Mouse (Mus musculus): ENCODE results near the gene Ap3m1. TPM values are rescaled to one million over a fixed set of nuclear protein-coding genes. Genes with fewer than 3 reads are reported as not detected.

Ap3m1 gene
- polyA plus RNA-seq, 1 experiment, result 15.1 TPM

DNA sequence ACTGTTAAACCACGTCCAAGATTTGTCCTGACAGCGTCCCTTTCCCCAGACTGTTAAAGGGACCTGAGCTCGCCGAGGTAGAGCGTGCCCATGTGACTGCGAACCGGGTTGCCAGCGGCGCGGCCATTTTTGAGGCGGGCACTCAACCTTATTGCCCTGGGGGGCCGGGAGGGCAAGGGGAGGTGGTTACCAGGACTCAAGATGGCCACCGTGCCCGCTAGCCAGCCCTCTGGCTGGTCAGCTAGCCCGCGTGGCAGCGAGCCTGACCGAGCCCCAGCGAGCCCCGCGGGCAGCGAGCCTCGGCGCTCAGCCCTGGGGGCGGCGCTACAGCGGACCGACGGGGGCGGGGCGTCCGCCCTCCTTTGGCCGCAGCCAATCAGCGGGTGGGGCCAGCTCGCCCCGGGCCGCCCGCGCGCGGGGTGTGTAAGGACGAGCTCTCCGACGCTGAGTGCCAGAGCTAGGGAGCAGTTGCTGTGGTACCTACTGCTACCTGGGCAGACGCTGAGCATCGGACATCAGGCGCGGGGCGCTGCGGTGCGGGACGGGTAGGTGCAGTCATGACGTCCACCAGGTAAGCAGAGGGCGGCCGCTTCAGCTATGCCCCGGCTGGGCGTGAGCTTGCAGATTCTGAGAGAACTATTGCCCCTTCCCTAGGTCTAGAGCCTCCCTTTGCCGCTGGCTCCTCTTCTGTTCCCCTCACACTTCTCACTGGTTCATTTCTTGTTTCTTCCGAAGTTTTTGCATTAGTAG lies 23.6 kb upstream of the Ap3m1 start:
- no peak for TF ChIP-seq MAX (IDR thresholded peaks at IDR 0.05; ENCODE audit: low read depth)
- TF ChIP-seq POLR2AphosphoS2 (IDR thresholded peaks at IDR 0.05; ENCODE audit: insufficient read length, low read depth), result peak; percentile 88
- TF ChIP-seq POLR2A (IDR thresholded peaks at IDR 0.05; ENCODE audit: insufficient read length, low read depth), result peak; percentile 86
- TF ChIP-seq CEBPB (IDR thresholded peaks at IDR 0.05; ENCODE audit: insufficient read depth, poor library complexity, severe bottlenecking), result no peak
- peak; percentile 79 for TF ChIP-seq USF1 (IDR thresholded peaks at IDR 0.05; ENCODE audit: low read depth)
- no peak for TF ChIP-seq TCF3 (IDR thresholded peaks at IDR 0.05; ENCODE audit: insufficient read length, low read depth)
- no peak for TF ChIP-seq MYOG (IDR thresholded peaks at IDR 0.05; ENCODE audit: control insufficient read depth in 1 of 3, insufficient read depth in 1 of 3, insufficient read length in 2 of 3, low read depth in 2 of 3)
- TF ChIP-seq TCF12 (IDR thresholded peaks at IDR 0.05; ENCODE audit: insufficient read depth, poor library complexity, severe bottlenecking), result no peak
- TF ChIP-seq REST (IDR thresholded peaks at IDR 0.05; ENCODE audit: insufficient read depth, insufficient read length), result no peak
- TF ChIP-seq SRF (IDR thresholded peaks at IDR 0.05; ENCODE audit: control insufficient read depth, insufficient read length, low read depth), result peak; percentile 63
- peak; percentile 17 for TF ChIP-seq E2F4 (IDR thresholded peaks at IDR 0.05; ENCODE audit: insufficient read depth)
- peak in 1 of 3 experiments; percentile 0 for TF ChIP-seq MYOD1 (IDR thresholded peaks at IDR 0.05; ENCODE audit: control insufficient read depth in 1 of 3, insufficient read length in 2 of 3, low read depth in 2 of 3)
- no peaks in the 10 kb centered on the region for H3K27me3 ChIP-seq (ENCODE audit: control insufficient read depth, insufficient read depth, insufficient read length)
- H3K4me2 ChIP-seq (ENCODE audit: low read depth), result peak overlapping the region; percentile 93
- no peaks in the 10 kb centered on the region for H3K36me3 ChIP-seq (ENCODE audit: control insufficient read depth, insufficient read depth)
- H3ac ChIP-seq (ENCODE audit: control insufficient read depth, insufficient read length), result peak overlapping the region; percentile 10
- H3K79me2 ChIP-seq (ENCODE audit: control insufficient read depth, insufficient read depth), result no peaks in the 10 kb centered on the region
- H3K4me3 ChIP-seq, result peak overlapping the region; percentile 47

GRCm38 (mm10) chr14:21074398-21075320 lies 22.4 kb upstream of the Ap3m1 start:
- peak overlapping the region; percentile 93 for H3K4me2 ChIP-seq (ENCODE audit: low read depth)
- H3K79me2 ChIP-seq (ENCODE audit: control insufficient read depth, insufficient read depth), result no peaks in the 10 kb centered on the region
- H3K36me3 ChIP-seq (ENCODE audit: control insufficient read depth, insufficient read depth), result no peaks in the 10 kb centered on the region
- no peak overlapping the region for H3ac ChIP-seq (ENCODE audit: control insufficient read depth, insufficient read length)
- TF ChIP-seq SRF (IDR thresholded peaks at IDR 0.05; ENCODE audit: control insufficient read depth, insufficient read length, low read depth) (no peak), MYOG (IDR thresholded peaks at IDR 0.05; ENCODE audit: control insufficient read depth in 1 of 3, insufficient read depth in 1 of 3, insufficient read length in 2 of 3, low read depth in 2 of 3) (no peak), TCF12 (IDR thresholded peaks at IDR 0.05; ENCODE audit: insufficient read depth, poor library complexity, severe bottlenecking) (no peak)
- H3K4me3 ChIP-seq, result peak overlapping the region; percentile 47
- H3K27me3 ChIP-seq (ENCODE audit: control insufficient read depth, insufficient read depth, insufficient read length), result no peaks in the 10 kb centered on the region

DNA sequence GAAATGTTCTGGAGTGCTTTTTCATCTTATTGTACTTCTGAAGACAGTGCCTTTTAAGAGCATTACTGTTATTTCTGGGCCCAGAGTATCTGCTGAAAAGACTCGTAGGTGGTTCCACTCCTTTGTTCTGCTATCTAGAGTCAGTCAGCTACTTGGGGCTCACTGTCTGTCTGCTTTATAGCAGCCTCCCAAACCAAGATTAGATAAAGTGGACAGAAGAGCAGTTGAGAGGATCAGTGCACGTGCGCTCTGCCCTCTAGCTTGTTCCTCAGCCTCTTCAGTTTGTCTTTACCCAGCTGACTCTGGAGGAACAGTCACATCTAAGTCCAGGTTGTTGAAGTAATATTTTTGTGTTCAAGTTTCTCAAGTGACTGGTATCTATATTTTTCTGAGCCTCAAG lies 21.7 kb upstream of the Ap3m1 start:
- H3K79me2 ChIP-seq (ENCODE audit: control insufficient read depth, insufficient read depth), result no peaks in the 10 kb centered on the region
- H3ac ChIP-seq (ENCODE audit: control insufficient read depth, insufficient read length), result no peak overlapping the region
- H3K36me3 ChIP-seq (ENCODE audit: control insufficient read depth, insufficient read depth), result no peaks in the 10 kb centered on the region
- H3K27me3 ChIP-seq (ENCODE audit: control insufficient read depth, insufficient read depth, insufficient read length), result no peaks in the 10 kb centered on the region
- no peak overlapping the region for H3K4me2 ChIP-seq (ENCODE audit: low read depth)
- H3K4me3 ChIP-seq, result no peak overlapping the region
- TF ChIP-seq MYOD1 (IDR thresholded peaks at IDR 0.05; ENCODE audit: control insufficient read depth in 1 of 3, insufficient read length in 2 of 3, low read depth in 2 of 3), result no peak
- no peak for TF ChIP-seq TCF12 (IDR thresholded peaks at IDR 0.05; ENCODE audit: insufficient read depth, poor library complexity, severe bottlenecking)
- TF ChIP-seq POLR2A (IDR thresholded peaks at IDR 0.05; ENCODE audit: insufficient read length, low read depth), result no peak
- TF ChIP-seq MAX (IDR thresholded peaks at IDR 0.05; ENCODE audit: low read depth), result no peak
- TF ChIP-seq TCF3 (IDR thresholded peaks at IDR 0.05; ENCODE audit: insufficient read length, low read depth), result no peak
- no peak for TF ChIP-seq REST (IDR thresholded peaks at IDR 0.05; ENCODE audit: insufficient read depth, insufficient read length)
- no peak for TF ChIP-seq MYOG (IDR thresholded peaks at IDR 0.05; ENCODE audit: control insufficient read depth in 1 of 3, insufficient read depth in 1 of 3, insufficient read length in 2 of 3, low read depth in 2 of 3)
- no peak for TF ChIP-seq E2F4 (IDR thresholded peaks at IDR 0.05; ENCODE audit: insufficient read depth)

DNA sequence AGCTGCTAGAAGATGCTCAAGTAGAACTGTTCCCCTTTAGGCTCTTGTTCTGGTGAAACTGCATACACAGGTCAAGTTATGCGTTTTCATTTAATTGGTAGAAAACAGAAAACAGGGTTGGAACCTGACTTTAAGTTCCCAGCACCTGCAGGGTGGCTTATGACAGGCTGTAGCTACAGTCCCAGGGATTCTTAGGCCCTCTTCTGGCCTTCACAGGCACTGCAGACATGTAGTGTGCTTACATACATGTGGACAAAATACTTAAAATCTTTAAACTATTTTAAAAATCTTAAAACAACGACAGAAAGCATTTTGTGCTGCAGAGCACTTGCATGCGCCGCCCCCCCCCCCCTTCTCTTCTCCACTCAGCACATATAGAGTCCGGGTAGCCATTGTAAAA lies 17.3 kb upstream of the Ap3m1 start:
- Histone ChIP-seq H3K4me3 (no peak overlapping the region), H3K4me2 (ENCODE audit: low read depth) (no peak overlapping the region), H3K79me2 (ENCODE audit: control insufficient read depth, insufficient read depth) (no peaks in the 10 kb centered on the region), H3K36me3 (ENCODE audit: control insufficient read depth, insufficient read depth) (no peaks in the 10 kb centered on the region), H3K27me3 (ENCODE audit: control insufficient read depth, insufficient read depth, insufficient read length) (no peaks in the 10 kb centered on the region), H3ac (ENCODE audit: control insufficient read depth, insufficient read length) (no peak overlapping the region)
- TF ChIP-seq MYOD1 (IDR thresholded peaks at IDR 0.05; ENCODE audit: control insufficient read depth in 1 of 3, insufficient read length in 2 of 3, low read depth in 2 of 3), result no peak

Measured in myocyte (in vitro differentiated cells).